Mouse (Mus musculus) olfactory bulb, adult 2 months (tissue): Measurements from ENCODE around the gene St6galnac3. TPM values are rescaled to one million over a fixed set of nuclear protein-coding genes. Genes with fewer than 3 reads are reported as not detected.
"Not testable (repeated sequence)": the region's sequence is repeated elsewhere in the genome, so short reads cannot be mapped to it uniquely, and the experiment has no call there.

Source experiments
- H3K27ac ChIP-seq: fragments of 200-500 bp; 2 replicates; pipeline ENCODE4 v1.5.1; 2012; ENCODE audit warnings: low read depth, low read length; ENCODE audit not compliant: insufficient read depth
- H3K4me1 ChIP-seq: fragments of 200-500 bp; 2 replicates; pipeline ENCODE4 v1.6.1; 2012; ENCODE audit warnings: low read length; ENCODE audit not compliant: control insufficient read depth, insufficient read depth
- H3K4me3 ChIP-seq: fragments of 200-500 bp; 2 replicates; pipeline ENCODE4 v1.5.1; 2012; ENCODE audit warnings: mild to moderate bottlenecking, low read depth, low read length, moderate library complexity; ENCODE audit not compliant: insufficient read depth
- CTCF ChIP-seq: fragments of 200-500 bp; IDR thresholded peaks from 2 replicates; pipeline ENCODE4 v1.5.1; 2012; ENCODE audit warnings: low read depth, mild to moderate bottlenecking, low read length, moderate library complexity; ENCODE audit not compliant: insufficient read depth
- POLR2A ChIP-seq: fragments of 200-500 bp; IDR thresholded peaks from 2 replicates; pipeline ENCODE4 v1.6.1; 2012; ENCODE audit warnings: mild to moderate bottlenecking, low read depth, low read length, moderate library complexity; ENCODE audit not compliant: insufficient read depth
- WGBS: fragments of 180-500 bp; shearing (Covaris S2); methylation state at CpG from one replicate; pipeline ENCODE4 v1.1.7; 2018; 5-methylcytosine and 5-hydroxymethylcytosine counted together
- polyA plus RNA-seq: library from polyadenylated mRNA; stranded (reverse); fragments of >200 nt; gene quantifications from 2 replicates; pipeline ENCODE4 v1.2.4, GENCODE M21; 2012; ENCODE audit warnings: low replicate concordance; ENCODE audit not compliant: missing spikeins, insufficient read depth, insufficient read length

St6galnac3 gene
- polyA plus RNA-seq, 1 experiment = not detected

DNA sequence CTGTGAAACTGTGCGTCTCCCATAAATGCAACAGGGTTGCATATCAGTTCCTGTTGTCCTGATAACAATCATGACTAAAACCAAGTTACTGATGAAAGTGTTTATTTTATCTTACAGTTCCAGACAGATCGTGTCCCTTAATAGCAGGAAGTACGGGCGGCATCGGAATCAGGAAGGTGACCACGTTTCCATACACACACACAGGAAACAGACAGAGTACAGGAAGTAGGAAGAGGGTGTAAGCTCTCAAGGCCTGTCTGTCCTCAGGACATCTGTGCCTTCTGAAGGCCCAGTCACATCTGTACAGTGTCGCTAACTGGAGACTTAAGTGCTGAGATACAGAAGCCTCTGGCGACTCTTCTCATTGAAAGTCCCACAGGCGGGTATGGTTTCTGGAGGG is 330.8 kb downstream of the St6galnac3 start:
- Histone ChIP-seq H3K4me1 (no peaks in the 10 kb centered on the region), H3K27ac (no peak overlapping the region), H3K4me3 (no peak overlapping the region)
- 91% methylated on average over 9 of the region's 9 CpGs for WGBS
- no peak for TF ChIP-seq CTCF
- no peak for TF ChIP-seq POLR2A

DNA sequence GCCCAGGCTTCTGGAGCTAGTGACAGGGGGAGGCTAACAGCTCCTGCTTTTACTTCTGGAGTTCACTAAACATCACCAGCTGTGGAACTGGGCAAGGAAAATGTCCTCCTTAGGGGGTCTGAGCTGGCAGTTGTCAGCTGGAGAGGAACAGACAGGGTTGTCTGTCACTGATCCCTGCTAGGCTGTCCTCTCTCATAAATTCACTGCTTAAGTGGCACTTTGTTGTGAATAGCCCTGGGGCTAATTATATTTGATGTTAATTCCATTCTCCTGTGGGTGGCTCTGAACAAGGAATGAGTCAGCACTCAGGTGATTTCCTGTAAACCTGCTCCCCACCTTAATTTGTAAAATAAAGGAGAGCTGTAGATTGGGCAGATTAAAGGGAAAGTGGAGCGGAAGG is 333.5 kb downstream of the St6galnac3 start:
- H3K27ac ChIP-seq, H3K4me1 ChIP-seq, H3K4me3 ChIP-seq: not testable (repeated sequence)
- WGBS = 86% methylated on average over 1 of the region's 1 CpGs

DNA sequence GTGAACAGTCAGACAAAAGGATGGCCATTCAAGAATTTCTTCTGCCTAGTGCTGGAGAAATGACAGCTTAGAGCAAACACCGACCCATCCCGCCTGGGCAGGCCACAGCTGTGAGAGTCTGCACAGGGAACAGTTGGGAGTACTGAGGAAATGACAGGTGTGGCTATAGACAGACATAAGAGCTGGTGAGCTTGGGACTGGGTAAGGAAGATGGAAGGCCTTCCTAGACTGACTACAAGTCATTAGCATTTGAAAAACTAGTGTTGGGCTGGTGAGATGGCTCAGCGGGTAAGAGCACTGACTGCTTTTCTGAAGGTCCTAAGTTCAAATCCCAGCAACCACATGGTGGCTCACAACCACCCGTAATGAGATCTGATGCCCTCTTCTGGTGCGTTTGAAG is 340.3 kb downstream of the St6galnac3 start:
- not testable (repeated sequence) for H3K27ac ChIP-seq, H3K4me1 ChIP-seq, H3K4me3 ChIP-seq
- 95% methylated on average over 5 of the region's 5 CpGs for WGBS

GRCm38 (mm10) chr3:153383656-153384055 is 341.3 kb downstream of the St6galnac3 start:
- TF ChIP-seq POLR2A (no peak), CTCF (no peak)
- no peak overlapping the region for H3K4me3 ChIP-seq
- H3K27ac ChIP-seq = no peak overlapping the region
- peaks cover 8% of the 10 kb centered on the region; the same call in 1 of the 2 replicates for H3K4me1 ChIP-seq
- WGBS = 100% methylated on average over 2 of the region's 2 CpGs

DNA sequence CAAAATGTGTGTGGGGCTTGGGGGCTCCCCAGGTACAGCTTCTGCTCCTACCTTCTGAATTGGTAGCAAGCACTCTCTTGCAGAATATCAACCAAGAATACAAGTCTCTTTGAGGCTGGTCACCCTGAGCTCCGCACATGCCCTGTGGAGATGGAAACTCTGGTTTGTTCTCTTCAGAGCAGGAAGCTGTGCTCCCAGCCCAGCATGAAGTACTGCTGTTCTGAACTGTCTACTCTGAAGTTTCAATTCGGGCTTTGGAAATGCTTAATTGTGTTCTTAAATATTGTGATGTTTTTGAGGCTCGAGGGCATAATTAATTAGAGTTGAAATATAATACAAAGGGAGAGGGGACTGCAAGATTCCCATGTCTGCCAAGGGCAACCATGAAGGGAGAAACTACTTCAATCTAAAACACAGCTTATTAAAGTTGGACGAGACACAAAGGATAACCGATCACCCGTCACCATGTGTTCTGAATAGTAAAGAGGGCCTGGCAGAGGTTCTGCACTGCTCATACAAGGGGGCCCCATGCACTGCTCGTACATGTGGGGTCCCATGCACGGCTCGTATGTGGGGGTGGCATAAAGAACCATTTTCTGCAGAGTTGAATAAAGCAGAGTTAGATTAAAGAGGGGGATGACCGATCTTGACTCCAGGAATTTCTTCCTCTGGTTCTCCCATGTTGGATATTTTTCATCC is 359.8 kb downstream of the St6galnac3 start:
- TF ChIP-seq CTCF = no peak
- Histone ChIP-seq H3K4me3 (no peak overlapping the region), H3K4me1 (no peaks in the 10 kb centered on the region), H3K27ac (no peak overlapping the region)
- WGBS = 64% methylated on average over 10 of the region's 10 CpGs

DNA sequence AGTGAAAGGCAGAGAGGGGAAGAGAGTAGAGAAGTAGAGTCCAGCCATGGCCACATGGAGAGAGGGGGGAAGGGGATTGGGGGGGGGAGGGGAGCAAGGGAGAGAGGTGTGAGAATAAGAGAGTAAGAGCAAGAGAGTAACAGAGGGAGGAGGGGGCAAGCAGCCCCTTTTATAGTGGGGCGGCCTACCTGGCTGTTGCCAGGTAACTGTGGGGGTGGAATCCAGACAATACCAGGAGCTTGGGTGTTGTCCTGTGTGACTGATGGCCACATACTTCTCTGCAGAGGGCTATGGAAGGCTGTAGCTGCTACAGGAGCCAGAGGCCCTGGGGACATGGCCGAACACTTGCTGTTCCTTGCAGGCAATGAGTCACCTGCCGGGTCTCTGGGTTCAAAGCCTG is 360.6 kb downstream of the St6galnac3 start:
- no peak for TF ChIP-seq POLR2A
- no peak for TF ChIP-seq CTCF
- no peak overlapping the region for H3K27ac ChIP-seq
- WGBS = 97% methylated on average over 3 of the region's 3 CpGs
- H3K4me1 ChIP-seq = no peaks in the 10 kb centered on the region
- no peak overlapping the region for H3K4me3 ChIP-seq

DNA sequence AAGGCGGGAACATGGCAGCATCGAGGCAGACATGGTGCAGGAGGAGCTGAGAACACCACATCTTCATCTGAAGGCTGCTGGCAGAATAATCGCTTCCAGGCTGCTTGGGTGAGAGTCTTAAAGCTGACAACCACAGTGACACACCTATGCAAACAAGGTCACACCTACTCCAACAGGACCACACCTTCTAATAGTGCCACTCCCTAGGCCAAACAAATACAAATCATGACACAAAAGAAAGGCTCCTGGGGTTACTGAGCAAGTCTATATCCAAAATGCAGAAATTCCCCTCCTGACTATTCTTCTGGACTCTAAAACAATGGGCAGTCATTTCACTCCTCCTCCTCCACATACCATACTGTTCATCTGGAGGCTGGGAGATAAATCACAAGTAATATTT is 365.0 kb downstream of the St6galnac3 start:
- Histone ChIP-seq H3K4me3 (no peak overlapping the region), H3K4me1 (no peaks in the 10 kb centered on the region), H3K27ac (no peak overlapping the region)
- no peak for TF ChIP-seq CTCF
- no peak for TF ChIP-seq POLR2A
- 96% methylated on average over 3 of the region's 3 CpGs for WGBS

DNA sequence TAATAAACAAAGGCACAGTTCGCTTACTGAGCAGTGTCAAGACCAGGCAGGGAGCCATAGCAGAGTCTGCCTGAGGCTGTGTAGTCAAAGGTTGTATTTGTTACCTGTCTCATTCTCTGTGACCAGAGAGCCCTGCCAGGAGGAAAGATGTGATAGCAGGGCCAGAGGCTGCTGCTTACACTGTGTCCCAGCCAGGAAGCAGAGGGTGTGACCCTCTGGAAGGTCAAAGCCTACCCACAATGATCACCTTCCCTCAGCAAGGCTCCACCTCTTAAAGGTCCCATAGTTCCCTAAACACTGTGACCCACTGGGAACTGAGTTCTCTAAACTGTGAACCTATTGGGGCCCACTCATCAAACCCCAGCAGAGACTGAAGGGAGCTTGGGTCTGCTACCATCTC is 368.9 kb downstream of the St6galnac3 start:
- Histone ChIP-seq H3K4me1 (0 out of 2 replicates have a peak, but pooled peaks cover 3% of the 10 kb centered on the region), H3K4me3 (no peak overlapping the region), H3K27ac (no peak overlapping the region)
- TF ChIP-seq POLR2A = no peak
- no peak for TF ChIP-seq CTCF
- 76% methylated on average over 1 of the region's 1 CpGs for WGBS

DNA sequence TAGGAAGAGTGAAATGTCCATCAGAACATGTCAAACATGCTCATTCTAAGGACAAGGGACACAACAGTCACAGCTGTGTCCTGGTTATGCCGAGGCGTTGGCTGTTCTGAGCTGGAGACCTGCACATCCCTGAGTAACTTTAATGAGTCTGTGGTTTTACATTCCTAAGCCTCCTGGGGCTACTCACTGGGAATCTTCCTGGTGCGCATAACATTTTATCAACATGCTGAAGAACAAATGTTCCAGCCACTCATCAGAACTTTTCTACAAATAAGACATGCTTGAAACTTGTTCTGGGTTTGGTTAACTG is 370.0 kb downstream of the St6galnac3 start:
- no peak for TF ChIP-seq POLR2A
- TF ChIP-seq CTCF = no peak
- WGBS = 94% methylated on average over 3 of the region's 3 CpGs
- Histone ChIP-seq H3K4me1 (0 out of 2 replicates have a peak, but pooled peaks cover 3% of the 10 kb centered on the region), H3K4me3 (no peak overlapping the region), H3K27ac (no peak overlapping the region)
